Mouse (Mus musculus): Measurements from ENCODE around the gene Ten1.

Gene Ten1

DNA sequence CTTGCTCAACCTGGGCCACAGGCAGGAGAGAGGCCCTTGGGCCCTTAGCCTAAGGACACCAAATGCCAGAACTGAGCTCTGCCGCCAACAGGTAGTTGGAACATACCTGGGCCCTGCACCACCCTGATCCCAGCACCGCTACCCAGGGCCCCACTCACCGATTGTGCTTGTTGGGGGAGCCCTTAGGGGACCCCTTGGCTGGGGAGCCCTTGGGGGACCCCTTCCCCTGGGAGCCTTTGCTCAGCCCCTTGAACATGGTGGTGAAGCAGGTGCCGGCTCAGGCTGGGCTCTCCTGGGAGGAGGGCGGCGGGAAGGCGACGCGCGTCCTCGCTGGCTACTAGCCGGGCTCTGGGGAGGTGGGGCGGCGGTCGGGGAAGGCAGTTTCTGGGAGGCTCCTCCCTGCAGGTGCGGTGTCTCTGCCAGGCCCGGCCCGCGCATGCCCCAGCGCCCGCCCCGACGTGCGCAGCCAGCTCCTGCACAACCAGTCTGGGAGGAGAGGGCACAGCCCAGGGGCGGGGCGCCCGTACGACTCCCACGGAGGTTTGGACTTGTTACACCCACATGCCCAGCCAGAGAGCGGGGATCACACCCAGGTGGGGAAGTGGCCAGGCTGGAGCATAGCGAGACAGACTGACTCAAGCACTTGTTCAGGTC lies 39.2 kb downstream of the Ten1 start, which contains the start of gene Evpl:
Evpl (minus strand) TSS at position 336 of the 654 bp plus-strand sequence.
- no peak for DNase-seq (ENCODE audit: low spot score in 2 of 2)

DNA sequence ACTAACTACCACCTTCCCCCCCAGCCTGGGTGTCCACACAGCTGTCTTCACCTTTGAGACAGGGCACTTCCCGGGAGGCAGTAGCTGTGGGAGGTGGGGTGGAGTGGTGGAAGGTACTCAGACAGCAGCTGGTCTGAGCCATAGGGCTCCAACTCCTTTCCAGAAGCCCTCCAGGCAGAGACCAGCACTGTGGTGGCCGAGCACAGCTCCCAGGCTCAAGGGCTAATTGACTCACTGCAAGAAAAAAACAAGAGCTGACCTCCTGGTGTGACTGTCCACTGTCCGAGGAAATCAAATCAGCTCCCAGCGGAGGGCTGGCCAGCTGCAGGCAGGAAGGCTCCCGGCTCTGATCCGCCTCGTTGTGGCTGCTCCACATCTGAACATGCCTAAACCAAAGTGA lies 41.1 kb downstream of the Ten1 start:
- DNase-seq (ENCODE audit: low spot score in 2 of 2), result no peak

DNA sequence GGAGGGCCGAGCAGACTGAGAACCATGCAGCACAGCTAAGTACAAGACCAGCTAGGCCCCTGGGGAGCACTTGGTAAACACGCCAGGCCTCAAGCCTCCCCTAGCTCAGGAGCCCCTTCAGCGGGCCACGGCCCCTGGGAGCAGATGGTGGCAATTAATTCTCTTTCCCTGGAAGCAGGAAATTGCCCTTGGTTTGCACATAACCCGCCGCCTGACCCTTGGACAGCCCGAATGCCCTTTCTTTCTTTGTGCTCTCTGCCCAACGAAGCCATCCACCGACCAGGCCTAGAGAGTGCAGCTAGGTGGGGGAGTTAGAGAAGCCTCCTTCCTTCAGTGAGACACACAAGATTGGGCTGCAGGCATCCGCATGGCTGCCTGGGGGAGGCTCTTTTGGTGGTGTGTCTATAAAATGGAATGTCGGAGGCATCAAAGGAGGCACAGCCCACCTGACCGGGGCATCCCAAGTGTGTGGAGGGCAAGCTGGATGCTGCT lies 43.1 kb downstream of the Ten1 start:
- DNase-seq (ENCODE audit: low spot score in 2 of 2), result no peak

DNA sequence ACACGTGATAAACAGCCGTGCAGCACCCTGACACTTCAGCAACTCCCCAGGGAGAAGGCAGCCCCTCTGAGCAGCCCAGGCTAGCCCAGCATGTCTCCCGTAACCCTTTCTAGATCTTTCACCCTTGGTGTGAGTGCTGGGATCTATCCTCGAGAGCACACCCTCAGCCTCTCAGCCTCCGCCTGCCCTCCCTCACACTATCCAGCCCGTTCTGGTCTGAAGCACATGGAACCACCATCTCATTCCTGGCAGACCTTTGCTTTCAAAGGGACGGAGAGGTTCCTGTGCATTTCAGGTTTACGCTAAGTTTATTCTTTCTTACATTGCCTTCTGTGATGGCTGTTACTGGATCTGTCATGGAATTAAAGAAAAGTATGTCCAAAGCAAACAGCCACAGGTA lies 45.9 kb downstream of the Ten1 start:
- DNase-seq (ENCODE audit: low spot score in 2 of 2), result no peak

DNA sequence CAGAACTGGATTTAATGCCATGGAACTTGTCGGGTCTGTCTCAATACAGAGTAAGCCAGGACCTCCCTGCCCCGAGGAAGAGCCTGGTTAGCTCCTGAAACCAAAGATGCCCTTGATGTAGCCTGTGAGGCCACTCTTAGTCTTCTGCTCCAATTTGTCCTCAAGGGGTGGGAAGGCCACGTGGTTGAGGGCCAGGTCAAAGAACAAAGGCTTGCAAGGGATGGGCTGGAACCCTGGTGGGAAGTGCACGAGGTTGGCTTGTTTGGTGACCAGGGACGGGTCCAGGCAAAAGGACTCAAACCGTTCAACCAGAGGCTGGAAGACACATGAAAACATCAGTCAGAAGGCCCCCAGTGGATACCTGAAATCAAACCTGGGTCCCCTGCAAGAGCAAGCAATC lies 47.0 kb downstream of the Ten1 start:
- DNase-seq (ENCODE audit: low spot score in 2 of 2), result no peak

DNA sequence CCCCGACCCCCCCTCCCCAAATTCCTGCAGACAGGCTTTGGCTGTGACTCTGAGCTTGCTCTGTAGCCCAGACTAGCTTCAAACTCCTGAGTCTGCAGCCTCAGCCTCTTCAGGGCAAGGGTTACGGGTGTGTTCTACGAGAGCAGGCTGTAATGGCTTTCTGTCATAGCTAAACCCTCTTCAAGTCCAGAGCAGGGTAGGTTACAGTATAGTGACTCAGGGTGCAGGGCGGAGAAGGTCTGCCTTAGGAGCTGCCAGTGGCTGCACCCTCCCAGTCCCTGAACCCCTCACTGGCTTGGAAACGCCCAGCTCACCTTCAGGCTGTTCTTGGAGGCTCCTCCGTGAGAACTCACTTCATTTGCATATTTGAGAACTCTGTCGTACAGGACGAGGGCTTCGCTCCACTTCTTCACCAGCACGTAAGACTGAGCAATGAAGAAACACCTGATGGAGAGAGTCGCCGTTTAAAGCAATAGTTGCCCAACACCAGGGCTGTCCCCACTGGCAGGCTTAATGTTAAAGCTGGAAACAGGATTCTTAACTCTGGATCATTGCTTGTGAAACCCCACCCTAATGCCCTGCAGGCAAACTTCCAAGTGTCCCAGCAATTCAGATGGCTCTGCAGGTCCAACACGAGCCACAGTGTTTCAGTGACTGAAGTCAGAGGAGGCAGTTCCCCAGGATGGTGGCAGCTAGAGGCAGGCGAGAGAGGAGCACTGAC lies 49.0 kb downstream of the Ten1 start:
- DNase-seq (ENCODE audit: low spot score in 2 of 2), result no peak

DNA sequence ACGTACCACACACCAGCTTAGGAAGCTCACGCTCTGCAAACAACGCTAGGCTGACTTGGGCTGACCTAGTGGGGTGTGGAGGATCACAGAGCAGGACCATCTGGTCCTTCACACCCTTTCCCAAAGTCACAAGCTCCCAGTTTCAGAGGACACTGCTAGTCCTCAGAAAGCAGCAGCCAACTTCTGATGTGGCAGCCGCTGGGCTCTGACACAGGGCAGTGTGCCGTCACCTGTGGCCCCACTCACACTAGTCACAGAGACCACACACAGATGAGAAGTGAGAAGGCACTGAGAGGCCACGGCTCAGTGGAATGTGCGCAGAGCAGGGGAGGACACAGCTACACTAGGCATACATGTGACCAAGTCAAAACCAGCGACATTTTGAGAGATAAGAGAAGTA lies 52.2 kb downstream of the Ten1 start:
- DNase-seq (ENCODE audit: low spot score in 2 of 2), result no peak

DNA sequence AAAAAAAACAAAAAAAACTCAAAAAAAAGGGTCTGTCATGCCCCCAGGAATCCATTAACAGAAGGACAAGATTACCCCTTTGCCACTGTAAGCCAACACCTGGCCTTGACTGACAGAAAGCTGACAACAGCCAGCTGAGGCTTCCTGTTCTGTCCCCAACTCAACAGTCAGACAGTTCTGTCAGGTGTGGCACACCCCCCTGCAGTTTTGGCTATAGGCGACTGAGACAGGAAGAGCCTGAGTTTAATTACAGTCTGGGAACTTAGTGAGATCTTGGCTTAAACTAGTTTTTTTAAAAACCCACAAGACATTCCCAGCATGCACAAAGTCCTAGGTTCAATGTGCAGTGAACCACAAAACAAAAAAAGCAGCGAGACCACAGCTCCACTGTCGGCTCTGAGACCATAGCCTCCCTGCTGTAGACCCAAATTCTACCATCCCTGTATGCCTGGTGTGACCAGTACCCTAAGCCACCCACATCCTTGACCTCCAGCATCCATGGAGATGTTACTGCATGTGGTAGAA lies 54.5 kb downstream of the Ten1 start:
- DNase-seq (ENCODE audit: low spot score in 2 of 2), result no peak

DNA sequence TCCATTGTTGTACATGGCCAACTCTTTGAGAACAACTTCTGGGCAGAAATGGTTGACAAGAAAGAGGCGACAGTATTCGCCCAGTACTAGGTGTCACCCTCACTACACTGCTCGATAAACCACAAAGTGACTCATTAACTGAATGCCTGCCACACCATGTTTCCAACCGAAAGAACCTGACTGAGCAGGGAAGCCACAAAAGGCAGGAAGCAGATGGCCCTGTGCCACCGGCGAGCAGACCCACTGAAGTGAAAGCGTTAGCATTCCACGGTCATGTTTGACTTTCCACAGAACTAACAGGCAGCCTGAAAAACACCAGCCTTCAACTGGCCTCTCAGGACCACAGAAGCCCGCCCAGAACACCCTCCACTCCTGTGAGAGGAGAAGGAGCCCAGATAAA lies 56.0 kb downstream of the Ten1 start:
- no peak for DNase-seq (ENCODE audit: low spot score in 2 of 2)

DNA sequence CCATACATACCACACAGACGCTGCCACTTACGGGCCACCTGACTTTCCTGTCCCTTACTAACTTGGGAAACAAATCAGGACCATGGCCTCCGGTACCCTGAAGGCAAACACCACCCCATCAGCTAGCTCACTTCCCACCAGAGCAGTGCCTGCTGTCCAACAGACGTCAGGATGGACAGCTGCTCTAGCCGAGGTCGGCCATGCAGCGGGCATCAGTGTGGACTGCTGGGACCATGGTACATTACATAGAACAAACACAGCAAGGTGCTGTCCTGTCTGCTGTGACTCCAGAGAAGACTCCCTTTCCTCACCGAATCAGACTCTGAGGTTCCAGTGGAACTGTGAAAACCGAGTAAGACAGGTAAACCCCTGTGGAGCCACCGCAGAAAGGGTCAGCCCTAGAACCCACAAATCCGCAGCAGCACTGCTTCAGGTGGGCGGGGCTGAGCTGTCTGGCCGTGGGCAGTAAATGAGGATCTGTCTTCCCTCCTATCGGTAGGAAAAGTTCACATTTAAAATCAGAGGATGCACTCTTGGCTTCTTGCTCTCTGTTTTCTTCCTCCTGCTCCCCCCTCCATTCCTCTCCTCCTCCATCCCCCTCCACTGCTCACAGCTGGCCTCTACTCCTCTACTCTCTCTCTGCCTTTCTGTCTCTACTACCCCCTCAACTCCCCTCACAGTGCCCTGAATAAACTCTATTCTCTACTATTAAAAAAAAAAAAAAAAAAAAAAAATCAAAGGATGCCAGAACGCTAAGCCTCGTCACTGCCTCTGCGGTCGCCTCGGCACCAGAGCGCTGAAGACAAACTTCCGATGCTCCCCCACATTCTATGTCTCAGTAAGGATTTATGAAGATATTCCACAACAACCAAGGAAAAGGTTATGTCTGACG lies 56.7 kb downstream of the Ten1 start:
- DNase-seq (ENCODE audit: low spot score in 2 of 2), result no peak

DNA sequence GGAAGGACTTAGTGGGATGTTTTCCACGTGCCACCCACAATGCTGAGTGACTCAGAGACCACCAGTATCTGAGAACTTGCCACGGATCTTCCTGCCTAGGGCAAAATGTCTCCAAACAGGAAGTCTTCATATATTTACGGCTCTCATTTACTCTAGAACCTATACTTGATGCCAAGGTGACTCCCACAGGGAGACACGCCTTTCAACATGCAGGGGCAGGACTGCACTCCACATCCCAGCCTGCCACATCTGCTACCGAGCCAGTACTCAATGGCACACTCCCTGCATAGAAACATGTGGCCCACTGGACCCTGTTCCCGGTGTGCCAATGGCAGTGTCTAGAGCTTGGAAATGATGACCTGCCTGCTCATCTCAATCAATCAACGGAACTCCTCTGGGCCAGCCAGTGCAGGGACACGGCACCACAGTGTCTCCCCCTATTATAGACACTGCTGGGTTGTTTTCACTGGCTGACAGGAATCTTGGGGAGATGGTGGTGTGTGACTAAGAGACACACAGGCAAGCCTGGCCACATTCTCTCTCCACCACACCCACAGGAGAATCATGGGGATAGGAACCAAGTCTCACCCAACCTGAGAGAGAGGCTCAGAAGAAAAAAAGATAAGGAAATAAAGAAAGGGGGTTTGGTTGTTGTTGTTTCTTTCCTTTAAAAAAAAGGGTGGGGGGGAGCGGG lies 57.5 kb downstream of the Ten1 start:
- DNase-seq (ENCODE audit: low spot score in 2 of 2), result no peak

DNA sequence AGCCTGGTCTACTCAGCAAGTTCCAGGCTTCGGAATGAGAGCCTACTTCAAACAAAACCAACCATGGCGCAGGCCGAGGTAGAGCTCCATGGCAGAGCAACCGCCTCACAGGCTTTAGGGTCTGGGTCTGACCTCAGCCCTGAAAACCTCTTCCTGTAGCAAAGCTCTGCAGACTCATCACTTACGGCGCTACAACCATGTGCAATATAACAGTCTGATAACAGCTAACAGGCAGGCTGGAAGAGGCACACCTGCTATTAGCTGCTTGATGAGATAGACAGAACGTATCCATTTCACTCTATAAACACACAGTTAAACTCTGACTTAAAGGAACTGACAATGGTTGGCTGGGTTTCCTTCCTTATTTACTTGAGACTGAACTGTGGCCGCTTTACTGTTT lies 60.8 kb downstream of the Ten1 start:
- no peak for DNase-seq (ENCODE audit: low spot score in 2 of 2)

DNA sequence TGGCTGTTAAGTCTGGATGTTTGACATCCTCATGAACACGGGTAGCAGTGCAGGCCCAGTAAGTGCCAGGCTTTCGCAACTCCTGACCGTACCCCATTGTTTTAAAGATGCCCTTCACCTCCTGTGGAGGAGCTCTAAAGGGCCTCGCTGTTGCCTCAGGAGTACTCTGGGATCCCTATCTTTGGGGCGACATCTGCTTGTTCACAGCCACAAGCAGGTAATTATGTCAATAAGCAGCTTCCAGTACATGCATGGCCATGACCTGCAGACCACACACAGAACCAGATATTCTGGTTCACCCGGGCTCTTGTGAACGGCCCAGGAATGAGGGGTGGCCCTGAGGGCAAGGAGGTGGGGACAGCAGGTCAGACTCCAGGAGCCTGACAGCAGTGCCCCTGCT lies 61.6 kb downstream of the Ten1 start:
- no peak for DNase-seq (ENCODE audit: low spot score in 2 of 2)
